Mouse (Mus musculus): ENCODE results near the gene Olfr1042. TPM values are rescaled to one million over a fixed set of nuclear protein-coding genes. Genes with fewer than 3 reads are reported as not detected.

Olfr1042 gene
- total RNA-seq (2015) (not detected in 2 replicates), total RNA-seq (2017) (not detected in 2 replicates)

GRCm38 (mm10) chr2:86161738-86162137 is at the start of gene Olfr1042:
Gene Olfr1042, minus strand, starts transcription at chr2:86161838.
- ATAC-seq (ENCODE audit: poor library complexity, severe bottlenecking), result no peak

GRCm38 (mm10) chr2:86202909-86203308 is 41.3 kb upstream of the Olfr1042 start, which contains the start of gene Olfr1045:
Gene Olfr1045, minus strand, starts transcription at chr2:86203009.
- ATAC-seq (ENCODE audit: poor library complexity, severe bottlenecking), result 0 out of 2 replicates have a peak, but pooled peaks have one; percentile 47

GRCm38 (mm10) chr2:86195863-86196262 is 34.2 kb upstream of the Olfr1042 start:
- peak; percentile 87 for ATAC-seq (ENCODE audit: poor library complexity, severe bottlenecking)

GRCm38 (mm10) chr2:86185583-86185982 is 23.9 kb upstream of the Olfr1042 start, which contains the start of gene Olfr52:
Gene Olfr52, minus strand, starts transcription at chr2:86185683.
- no peak for ATAC-seq (ENCODE audit: poor library complexity, severe bottlenecking)

- no peak for ATAC-seq (ENCODE audit: poor library complexity, severe bottlenecking)
These were observed 18.3 kb upstream of the Olfr1042 start for GRCm38 (mm10) chr2:86179950-86180349.

GRCm38 (mm10) chr2:86177720-86178119 is 16.1 kb upstream of the Olfr1042 start, which contains the start of gene Olfr1044:
Gene Olfr1044, minus strand, starts transcription at chr2:86177820.
- no peak for ATAC-seq (ENCODE audit: poor library complexity, severe bottlenecking)

- peak; percentile 88 for ATAC-seq (ENCODE audit: poor library complexity, severe bottlenecking)
These were observed 13.8 kb upstream of the Olfr1042 start for GRCm38 (mm10) chr2:86175422-86175821.

- no peak for ATAC-seq (ENCODE audit: poor library complexity, severe bottlenecking)
These were observed 5.8 kb upstream of the Olfr1042 start, which contains the start of gene Olfr1043 for GRCm38 (mm10) chr2:86167422-86167821. Gene Olfr1043, minus strand, starts transcription at chr2:86167522.

- ATAC-seq (ENCODE audit: poor library complexity, severe bottlenecking), result no peak
These were observed 15.0 kb downstream of the Olfr1042 start, which contains the start of gene Olfr1040 for GRCm38 (mm10) chr2:86146632-86147031. Gene Olfr1040, minus strand, starts transcription at chr2:86146732.

GRCm38 (mm10) chr2:86135828-86136227 is 25.8 kb downstream of the Olfr1042 start, which contains the start of gene Olfr1039:
Gene Olfr1039, minus strand, starts transcription at chr2:86135928.
- no peak for ATAC-seq (ENCODE audit: poor library complexity, severe bottlenecking)

Other genes starting within 250 kb of the Olfr1042 start
- not detected in 2 replicates for gene Olfr1025-ps1, start 246.6 kb downstream of the Olfr1042 start, total RNA-seq (2015)
- gene Olfr1025-ps1, start 246.6 kb downstream of the Olfr1042 start, total RNA-seq (2017), result not detected in 2 replicates
- gene Olfr1026, start 240.3 kb downstream of the Olfr1042 start, total RNA-seq (2015), result not detected in 2 replicates
- not detected in 2 replicates for gene Olfr1026, start 240.3 kb downstream of the Olfr1042 start, total RNA-seq (2017)
- gene Olfr1028, start 211.4 kb downstream of the Olfr1042 start, total RNA-seq (2015), result not detected in 2 replicates
- not detected in 2 replicates for gene Olfr1028, start 211.4 kb downstream of the Olfr1042 start, total RNA-seq (2017)
- 0.57 TPM in 1 of 2 replicates, not detected in the other for gene Olfr1029, start 187.9 kb downstream of the Olfr1042 start, total RNA-seq (2015)
- gene Olfr1029, start 187.9 kb downstream of the Olfr1042 start, total RNA-seq (2017), result not detected in 2 replicates
- gene Olfr1030, start 182.6 kb downstream of the Olfr1042 start, total RNA-seq (2015), result not detected in 2 replicates
- not detected in 2 replicates for gene Olfr1030, start 182.6 kb downstream of the Olfr1042 start, total RNA-seq (2017)
- not detected in 2 replicates for gene Olfr1031, start 171.5 kb downstream of the Olfr1042 start, total RNA-seq (2015)
- not detected in 2 replicates for gene Olfr1031, start 171.5 kb downstream of the Olfr1042 start, total RNA-seq (2017)
- gene Olfr1032, start 156.3 kb downstream of the Olfr1042 start, total RNA-seq (2015), result not detected in 2 replicates
- gene Olfr1032, start 156.3 kb downstream of the Olfr1042 start, total RNA-seq (2017), result not detected in 2 replicates
- gene Olfr1033, start 141.2 kb downstream of the Olfr1042 start, total RNA-seq (2015), result 0.09 and 0.45 TPM in 2 replicates
- 0.07 TPM in 1 of 2 replicates, not detected in the other for gene Olfr1033, start 141.2 kb downstream of the Olfr1042 start, total RNA-seq (2017)
- gene Olfr1034, start 116.0 kb downstream of the Olfr1042 start, total RNA-seq (2015), result not detected in 2 replicates
- gene Olfr1034, start 116.0 kb downstream of the Olfr1042 start, total RNA-seq (2017), result not detected in 2 replicates
- gene Olfr1036, start 87.8 kb downstream of the Olfr1042 start, total RNA-seq (2015), result not detected in 2 replicates
- not detected in 2 replicates for gene Olfr1036, start 87.8 kb downstream of the Olfr1042 start, total RNA-seq (2017)
- not detected in 2 replicates for gene Olfr1037, start 74.5 kb downstream of the Olfr1042 start, total RNA-seq (2015)
- gene Olfr1037, start 74.5 kb downstream of the Olfr1042 start, total RNA-seq (2017), result not detected in 2 replicates
- not detected in 2 replicates for gene Olfr1039, start 25.9 kb downstream of the Olfr1042 start, total RNA-seq (2015)
- gene Olfr1039, start 25.9 kb downstream of the Olfr1042 start, total RNA-seq (2017), result not detected in 2 replicates
- gene Olfr1040, start 15.1 kb downstream of the Olfr1042 start, total RNA-seq (2015), result not detected in 2 replicates
- gene Olfr1040, start 15.1 kb downstream of the Olfr1042 start, total RNA-seq (2017), result not detected in 2 replicates
- gene Olfr1043, start 5.7 kb upstream of the Olfr1042 start, total RNA-seq (2015), result not detected in 2 replicates
- not detected in 2 replicates for gene Olfr1043, start 5.7 kb upstream of the Olfr1042 start, total RNA-seq (2017)
- not detected in 2 replicates for gene Olfr1044, start 16.0 kb upstream of the Olfr1042 start, total RNA-seq (2015)
- gene Olfr1044, start 16.0 kb upstream of the Olfr1042 start, total RNA-seq (2017), result not detected in 2 replicates
- gene Olfr52, start 23.8 kb upstream of the Olfr1042 start, total RNA-seq (2015), result not detected in 2 replicates
- gene Olfr52, start 23.8 kb upstream of the Olfr1042 start, total RNA-seq (2017), result not detected in 2 replicates
- gene Olfr1045, start 41.2 kb upstream of the Olfr1042 start, total RNA-seq (2015), result not detected in 2 replicates
- not detected in 2 replicates for gene Olfr1045, start 41.2 kb upstream of the Olfr1042 start, total RNA-seq (2017)
- not detected in 2 replicates for gene Olfr1046, start 57.5 kb upstream of the Olfr1042 start, total RNA-seq (2015)
- gene Olfr1046, start 57.5 kb upstream of the Olfr1042 start, total RNA-seq (2017), result not detected in 2 replicates
- not detected in 2 replicates for gene Olfr1047, start 69.6 kb upstream of the Olfr1042 start, total RNA-seq (2015)
- gene Olfr1047, start 69.6 kb upstream of the Olfr1042 start, total RNA-seq (2017), result not detected in 2 replicates
- not detected in 2 replicates for gene Olfr1048, start 78.5 kb upstream of the Olfr1042 start, total RNA-seq (2015)
- not detected in 2 replicates for gene Olfr1048, start 78.5 kb upstream of the Olfr1042 start, total RNA-seq (2017)
- gene Olfr1049, start 96.5 kb upstream of the Olfr1042 start, total RNA-seq (2015), result not detected in 2 replicates
- 0.37 TPM in 1 of 2 replicates, not detected in the other for gene Olfr1049, start 96.5 kb upstream of the Olfr1042 start, total RNA-seq (2017)
- not detected in 2 replicates for gene Olfr1051, start 117.2 kb upstream of the Olfr1042 start, total RNA-seq (2015)
- not detected in 2 replicates for gene Olfr1051, start 117.2 kb upstream of the Olfr1042 start, total RNA-seq (2017)
- gene Olfr1052, start 130.6 kb upstream of the Olfr1042 start, total RNA-seq (2015), result not detected in 2 replicates
- gene Olfr1052, start 130.6 kb upstream of the Olfr1042 start, total RNA-seq (2017), result not detected in 2 replicates
- not detected in 2 replicates for gene Olfr1053, start 153.4 kb upstream of the Olfr1042 start, total RNA-seq (2015)
- gene Olfr1053, start 153.4 kb upstream of the Olfr1042 start, total RNA-seq (2017), result not detected in 2 replicates
- gene Olfr1054, start 173.6 kb upstream of the Olfr1042 start, total RNA-seq (2015), result not detected in 2 replicates
- gene Olfr1054, start 173.6 kb upstream of the Olfr1042 start, total RNA-seq (2017), result not detected in 2 replicates
- not detected in 2 replicates for gene Olfr1055, start 188.4 kb upstream of the Olfr1042 start, total RNA-seq (2015)
- not detected in 2 replicates for gene Olfr1055, start 188.4 kb upstream of the Olfr1042 start, total RNA-seq (2017)
- not detected in 2 replicates for gene Olfr1056, start 200.6 kb upstream of the Olfr1042 start, total RNA-seq (2015)
- gene Olfr1056, start 200.6 kb upstream of the Olfr1042 start, total RNA-seq (2017), result not detected in 2 replicates
- not detected in 2 replicates for gene Olfr1057, start 216.6 kb upstream of the Olfr1042 start, total RNA-seq (2015)
- not detected in 2 replicates for gene Olfr1057, start 216.6 kb upstream of the Olfr1042 start, total RNA-seq (2017)
- gene Olfr1058, start 226.7 kb upstream of the Olfr1042 start, total RNA-seq (2015), result not detected in 2 replicates
- not detected in 2 replicates for gene Olfr1058, start 226.7 kb upstream of the Olfr1042 start, total RNA-seq (2017)